Mouse (Mus musculus) gastrocnemius, postnatal 36 days (tissue): ENCODE measurements around the gene Cacna1c. TPM values are rescaled to one million over a fixed set of nuclear protein-coding genes. Genes with fewer than 3 reads are reported as not detected.
"Not testable (repeated sequence)": the region's sequence is repeated elsewhere in the genome, so short reads cannot be mapped to it uniquely, and the experiment has no call there.

Source experiments
- DNase-seq, 2 experiments: peaks; one replicate each; pipeline ENCODE4 v3.0.0; 2022
- intact Hi-C: fragments of 180-260 bp; cut with DNase I; formaldehyde crosslinking; loops from one replicate; pipeline ENCODE4 v1.15.1; 2025
- total RNA-seq, 2 experiments: library from RNA; stranded (reverse); gene quantifications; 2 replicates each; pipeline ENCODE4 v1.2.3; 2021

Cacna1c gene
- total RNA-seq, 2 experiments from 2014 or later, result 1.5 to 2.3 TPM

GRCm38 (mm10) chr6:118594070-118594469 is 602.1 kb downstream of the Cacna1c start:
- intact Hi-C loops, result no loop called here
- DNase-seq, result no peak

DNA sequence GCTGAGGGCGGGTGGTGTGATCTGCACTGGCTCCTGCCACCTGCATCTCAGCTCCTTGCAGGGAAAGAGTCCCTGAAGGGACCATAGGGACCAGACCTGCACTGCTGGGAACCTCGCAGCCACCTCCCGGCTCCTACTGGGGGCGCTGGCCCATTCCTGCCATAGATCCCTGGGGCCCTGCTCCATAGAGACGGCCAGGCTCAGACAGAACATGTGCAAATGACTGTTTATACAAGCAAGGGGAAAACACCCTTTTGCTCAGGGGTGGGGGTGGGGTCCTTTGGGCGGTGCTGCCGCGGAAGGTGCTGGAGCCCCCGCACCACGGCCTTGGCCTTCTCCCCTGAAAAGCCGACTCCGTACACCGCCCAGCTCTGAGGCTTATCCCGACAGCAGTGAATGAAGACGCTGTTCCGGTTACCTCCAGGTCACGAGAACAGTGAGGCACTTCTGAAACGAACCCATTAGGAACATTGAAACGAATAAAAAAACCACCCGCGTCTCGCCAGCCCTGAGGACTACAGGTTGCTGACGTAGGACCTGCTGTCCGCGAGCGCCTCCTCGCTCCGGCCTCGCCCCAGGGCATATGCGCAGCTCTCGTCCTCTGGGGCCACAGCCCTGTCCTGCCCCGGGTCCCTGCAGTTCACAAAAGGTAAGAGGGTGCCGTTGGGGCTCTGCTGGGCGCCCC is 602.7 kb downstream of the Cacna1c start:
- intact Hi-C loops, result no loop called here
- DNase-seq, result no peak

DNA sequence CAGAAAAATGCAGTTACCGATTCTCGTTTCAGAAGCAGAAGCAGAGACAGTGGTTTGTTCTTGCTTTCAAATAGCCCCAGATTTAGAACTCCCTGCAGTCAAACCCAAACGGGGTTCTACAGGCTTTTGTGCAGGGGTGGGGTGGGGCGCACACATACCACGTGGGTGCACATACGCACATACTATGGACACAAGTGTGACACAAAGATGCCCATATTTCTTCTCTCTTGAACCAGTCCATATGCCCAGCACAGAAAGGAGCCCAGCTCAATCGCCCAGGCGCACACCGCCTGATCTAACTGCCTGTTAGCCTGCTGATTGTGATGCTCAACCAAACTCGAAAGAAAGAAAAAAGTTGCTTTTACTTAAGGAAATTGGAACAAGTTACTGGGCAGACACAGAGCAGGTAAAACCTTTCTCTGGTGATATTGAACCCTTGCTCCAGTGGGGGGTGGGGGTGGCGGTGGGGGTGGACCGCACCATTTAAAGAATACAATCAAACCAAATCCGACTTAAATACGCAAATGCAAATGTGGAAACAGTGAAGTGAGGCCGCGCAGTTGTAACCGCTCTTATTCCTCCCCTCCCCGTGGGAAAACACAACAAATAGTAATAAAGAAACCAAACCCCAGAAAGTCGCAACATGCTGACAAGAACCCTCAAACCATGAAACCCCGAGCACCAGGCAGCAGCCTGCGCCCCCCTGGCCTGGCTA is 603.4 kb downstream of the Cacna1c start:
- no peak for DNase-seq
- intact Hi-C loops, result no loop called here

DNA sequence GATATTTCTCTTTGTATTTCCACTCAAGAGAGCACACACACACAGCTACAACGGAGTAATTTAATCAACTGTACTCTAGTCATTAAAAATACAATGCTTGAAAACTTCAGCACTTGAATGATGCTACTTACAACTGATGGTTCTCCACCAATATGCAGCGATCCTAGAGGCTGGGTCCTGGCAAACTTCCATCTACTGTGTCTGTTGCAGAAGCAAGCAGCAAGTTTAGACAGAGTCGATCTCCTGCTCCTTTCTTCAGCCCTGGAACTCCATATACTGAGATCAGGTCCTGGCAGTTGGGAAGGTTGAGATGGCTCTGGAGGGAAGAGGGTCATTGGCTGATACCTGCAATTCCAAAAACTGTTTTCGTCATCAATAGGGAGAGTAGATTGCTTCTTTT is 617.5 kb downstream of the Cacna1c start:
- intact Hi-C loops, DNase-seq: not testable (repeated sequence)

DNA sequence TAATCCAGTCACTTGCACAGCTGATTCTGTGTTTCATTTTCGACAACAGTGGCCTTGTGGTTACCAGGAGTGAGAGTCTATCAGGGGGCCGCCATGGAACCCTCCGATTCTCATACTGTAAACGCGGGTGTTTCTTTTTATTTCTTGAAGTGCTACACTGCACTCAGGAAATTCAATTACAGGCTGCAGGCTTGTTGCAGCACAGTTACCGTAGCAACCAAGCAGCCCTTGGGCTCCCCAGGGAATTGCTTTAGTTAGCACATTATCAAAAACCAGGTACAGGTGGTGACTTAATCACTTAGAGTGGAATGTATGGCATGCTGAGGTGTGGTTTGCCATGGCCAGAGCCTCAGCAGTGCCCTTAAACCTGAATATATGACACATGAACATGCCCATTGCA is 621.9 kb downstream of the Cacna1c start:
- intact Hi-C loops, result no loop called here
- DNase-seq, result no peak

- DNase-seq, result no peak
- intact Hi-C loops, result no loop called here
These were observed 628.4 kb downstream of the Cacna1c start for GRCm38 (mm10) chr6:118567816-118568215.

DNA sequence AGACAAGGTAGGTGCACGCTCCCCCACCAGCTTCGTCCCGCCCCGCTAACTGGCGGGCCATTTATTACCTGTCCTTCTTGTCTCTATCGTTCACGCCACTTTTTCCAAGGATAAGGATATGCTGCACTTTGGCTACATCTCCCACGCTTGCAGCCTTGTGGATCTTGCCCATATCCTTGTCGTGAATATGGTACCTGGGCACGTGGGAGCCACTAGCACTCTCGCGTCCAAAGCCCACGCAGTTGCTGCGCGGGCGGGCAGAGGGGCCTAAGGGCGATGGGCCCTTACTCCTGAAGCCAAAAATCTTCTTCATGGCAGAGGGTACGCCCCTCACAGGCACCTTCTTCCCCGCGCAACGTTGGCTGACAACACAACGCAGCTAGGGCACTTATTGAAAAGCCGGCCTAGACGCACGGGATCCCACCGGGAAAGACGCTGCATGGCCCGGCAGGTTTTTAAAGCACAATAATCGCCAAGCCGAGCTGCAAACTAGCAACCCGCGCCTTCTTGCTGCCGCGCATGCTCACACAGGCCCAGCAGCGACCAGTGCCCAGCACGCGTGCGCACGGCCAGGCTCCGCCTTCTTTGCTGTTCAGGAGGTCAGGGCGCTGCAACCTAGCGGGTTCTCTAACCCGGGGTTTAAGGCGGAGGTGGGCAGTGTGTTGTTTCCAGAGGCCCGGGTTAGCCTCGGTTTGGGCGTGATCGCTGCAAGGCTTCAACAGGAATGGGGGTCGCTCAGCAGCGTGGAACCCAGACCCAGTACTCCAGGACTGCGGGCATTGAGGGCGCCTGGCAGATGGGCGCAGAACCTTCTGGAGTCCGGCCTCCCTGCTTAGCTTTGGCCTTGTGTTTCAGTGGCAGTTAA is 634.2 kb downstream of the Cacna1c start, which contains the start of gene Ankrd26:
TSS of gene Ankrd26 (minus strand) at position 482 of the 865 bp plus-strand sequence.
- peak; percentile 88 to 94 for DNase-seq
- intact Hi-C loops, result no loop called here

GRCm38 (mm10) chr6:118561225-118561624 is 635.0 kb downstream of the Cacna1c start:
- intact Hi-C loops, result no loop called here
- no peak for DNase-seq

GRCm38 (mm10) chr6:118538627-118539026 is 657.6 kb downstream of the Cacna1c start:
- no peak for DNase-seq
- intact Hi-C loops, result loop anchor here (10.0 kb wide), 1 partner anchor 364 kb away; no protein-coding TSS in a partner anchor

Other genes with a start within 250 kb of the Cacna1c start
- gene Dcp1b, start 21.2 kb downstream of the Cacna1c start, total RNA-seq, result 1 to 10 TPM; 3.1 to 4.0 TPM
- gene Cacna2d4, start 40.1 kb upstream of the Cacna1c start, total RNA-seq, result 1 to 10 TPM in 1 of 2 experiments, under 1 TPM in 1; 0.87 to 3.1 TPM
- gene Lrtm2, start 134.3 kb upstream of the Cacna1c start, total RNA-seq, result under 1 TPM; 0.31 to 0.47 TPM
- gene Adipor2, start 221.3 kb upstream of the Cacna1c start, total RNA-seq, result 10 to 100 TPM; 73.0 to 80.6 TPM